Mouse (Mus musculus) CD4-positive naive resting alpha-beta T cell, adult 57 days (primary cell): ENCODE measurements around the gene Methig1. TPM values are rescaled to one million over a fixed set of nuclear protein-coding genes. Genes with fewer than 3 reads are reported as not detected.

Experiments used
- total RNA-seq: library from RNA; stranded (reverse); gene quantifications from one replicate; pipeline ENCODE4 v1.2.4, GENCODE M21; 2023

Methig1 gene
- total RNA-seq, result not detected

DNA sequence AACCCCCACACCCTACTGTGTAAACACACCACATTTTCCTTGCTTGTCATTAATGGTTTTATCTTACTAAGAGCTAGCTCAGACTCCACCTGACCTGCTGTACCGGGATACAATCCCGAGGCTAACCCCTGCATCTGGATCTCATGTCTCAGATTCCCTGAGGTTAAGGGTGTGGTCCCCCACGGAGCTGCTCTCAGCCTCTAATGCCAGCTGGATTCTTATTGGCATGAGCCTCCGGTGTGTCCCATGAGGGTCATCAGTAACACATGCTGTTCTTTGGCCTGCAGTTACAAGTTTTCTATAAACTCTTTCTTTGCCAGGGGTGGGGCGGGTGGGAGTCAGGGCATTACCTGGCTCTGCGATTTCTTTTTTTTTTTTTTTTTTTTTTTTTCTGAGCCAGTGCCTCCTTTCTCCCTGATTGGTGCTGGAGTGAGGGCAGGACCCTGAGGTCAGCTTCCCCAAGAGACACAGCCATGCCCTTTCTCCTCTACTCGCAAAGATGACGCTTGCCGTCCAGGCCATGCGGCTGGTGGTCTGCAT, at the start of gene Methig1, which contains the start of gene Mettl7a2:
Gene Methig1 (plus strand): TSS at position 439 of the 540 bp plus-strand sequence.
Gene Mettl7a2 (plus strand): TSS at position 490 of the 540 bp plus-strand sequence.

GRCm38 (mm10) chr15:100304019-100304991, 48.6 kb upstream of the Methig1 start, which contains the start of gene Mettl7a1:
TSS of gene Mettl7a1 (plus strand) at chr15:100304140.

GRCm38 (mm10) chr15:100334629-100335028, 18.3 kb upstream of the Methig1 start, which contains the start of gene Mettl7a3:
TSS of gene Mettl7a3 (plus strand) at chr15:100334929.

DNA sequence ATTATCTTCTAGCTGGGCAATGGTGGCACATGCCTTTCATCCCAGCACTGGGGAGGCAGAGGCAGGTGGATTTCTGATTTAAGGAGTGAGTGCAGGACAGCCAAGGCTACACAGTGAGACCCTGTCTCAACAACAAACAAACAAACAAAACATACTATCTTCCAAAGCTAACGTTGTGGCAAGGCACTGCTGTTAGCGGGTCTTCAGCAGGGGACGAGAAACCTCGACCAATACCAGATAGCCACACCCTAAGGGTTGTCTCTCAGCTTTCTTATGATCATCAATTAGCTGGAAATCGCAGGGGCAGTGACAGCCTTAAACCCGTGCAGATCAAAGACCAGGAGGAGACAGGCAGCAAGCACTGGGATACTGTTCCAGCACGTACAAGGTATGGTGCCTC, 11.3 kb downstream of the Methig1 start, which contains the start of gene Higd1c:
Gene Higd1c (plus strand): TSS at position 301 of the 400 bp plus-strand sequence.

DNA sequence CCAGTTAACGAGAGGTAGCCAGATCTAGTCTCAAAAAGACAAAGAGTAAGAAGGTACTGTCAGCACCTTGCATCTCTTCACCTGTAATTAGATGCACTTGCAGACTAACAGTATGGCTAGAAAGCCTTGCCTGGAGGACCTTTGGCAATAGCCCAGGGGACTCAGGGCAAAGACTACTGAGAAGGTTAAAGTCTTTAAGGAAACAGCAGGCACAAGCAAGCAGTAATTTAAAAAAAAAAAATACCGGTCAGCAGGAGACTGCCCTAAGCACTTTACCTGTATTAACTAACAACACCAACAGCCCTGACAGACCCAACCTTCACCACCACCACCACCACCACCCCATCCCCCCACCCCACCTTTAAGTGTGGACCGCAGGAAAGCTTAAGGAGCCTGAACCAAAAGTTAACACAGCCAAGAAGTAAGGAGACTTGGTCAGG, 68.8 kb downstream of the Methig1 start, which contains the start of gene Gm5475:
Gene Gm5475 (plus strand): TSS at position 390 of the 440 bp plus-strand sequence.

DNA sequence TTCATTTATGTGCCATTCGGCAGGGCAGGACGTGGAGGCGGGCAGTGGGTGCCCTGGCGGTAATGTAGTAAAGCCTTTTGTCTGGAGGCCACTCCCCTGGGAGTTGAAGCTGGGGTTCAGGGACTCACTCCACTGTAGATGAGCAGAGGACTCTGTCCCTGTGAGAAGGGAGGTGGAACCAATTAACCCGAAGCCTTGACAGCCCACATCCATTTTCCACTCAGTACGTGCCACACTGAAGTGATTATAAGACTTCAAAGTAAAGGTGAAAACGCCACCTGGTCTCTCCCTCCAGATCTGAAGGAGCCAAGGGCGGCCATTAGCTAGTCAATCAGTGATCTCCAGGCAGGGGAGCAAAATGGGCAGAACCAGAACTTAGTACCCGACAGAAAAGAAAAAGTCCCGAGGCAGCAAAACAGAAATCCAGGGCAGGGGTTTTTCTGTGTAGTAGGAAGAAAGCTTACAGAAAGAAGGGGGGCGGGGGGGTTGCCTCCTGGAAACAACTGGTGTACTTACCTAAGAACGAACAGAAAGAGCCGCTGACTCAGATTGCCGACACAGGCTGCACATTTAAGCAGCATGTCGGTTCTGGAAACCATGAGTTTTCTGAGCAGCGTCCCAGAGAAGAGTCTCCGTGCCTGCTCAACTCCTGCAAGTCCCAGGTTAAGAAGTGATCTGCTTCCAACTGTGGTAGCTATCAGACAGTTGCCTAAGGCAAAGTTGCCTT, 71.6 kb downstream of the Methig1 start, which contains the start of gene Slc11a2:
Gene Slc11a2 (minus strand): TSS at position 677 of the 727 bp plus-strand sequence.

Other genes with a start within 250 kb of the Methig1 start
- 102 TPM for gene Atf1, start 125.3 kb upstream of the Methig1 start, total RNA-seq
- not detected for gene Tmprss12, start 72.3 kb upstream of the Methig1 start, total RNA-seq
- gene Mettl7a1, start 49.0 kb upstream of the Methig1 start, total RNA-seq, result 18.4 TPM
- not detected for gene Mettl7a3, start 18.2 kb upstream of the Methig1 start, total RNA-seq
- not detected for gene Mettl7a2, start 51 bp downstream of the Methig1 start, total RNA-seq
- not detected for gene Higd1c, start 11.4 kb downstream of the Methig1 start, total RNA-seq
- not detected for gene Gm5475, start 69.0 kb downstream of the Methig1 start, total RNA-seq
- 36.1 TPM for gene Slc11a2, start 71.9 kb downstream of the Methig1 start, total RNA-seq
- 44.3 TPM for gene Letmd1, start 115.9 kb downstream of the Methig1 start, total RNA-seq
- gene Csrnp2, start 142.3 kb downstream of the Methig1 start, total RNA-seq, result 9.8 TPM
- gene Tfcp2, start 198.9 kb downstream of the Methig1 start, total RNA-seq, result 11.7 TPM
- gene Pou6f1, start 246.8 kb downstream of the Methig1 start, total RNA-seq, result 62.9 TPM